Mouse (Mus musculus): ENCODE data around the gene Ttll11.

The Ttll11 gene

DNA sequence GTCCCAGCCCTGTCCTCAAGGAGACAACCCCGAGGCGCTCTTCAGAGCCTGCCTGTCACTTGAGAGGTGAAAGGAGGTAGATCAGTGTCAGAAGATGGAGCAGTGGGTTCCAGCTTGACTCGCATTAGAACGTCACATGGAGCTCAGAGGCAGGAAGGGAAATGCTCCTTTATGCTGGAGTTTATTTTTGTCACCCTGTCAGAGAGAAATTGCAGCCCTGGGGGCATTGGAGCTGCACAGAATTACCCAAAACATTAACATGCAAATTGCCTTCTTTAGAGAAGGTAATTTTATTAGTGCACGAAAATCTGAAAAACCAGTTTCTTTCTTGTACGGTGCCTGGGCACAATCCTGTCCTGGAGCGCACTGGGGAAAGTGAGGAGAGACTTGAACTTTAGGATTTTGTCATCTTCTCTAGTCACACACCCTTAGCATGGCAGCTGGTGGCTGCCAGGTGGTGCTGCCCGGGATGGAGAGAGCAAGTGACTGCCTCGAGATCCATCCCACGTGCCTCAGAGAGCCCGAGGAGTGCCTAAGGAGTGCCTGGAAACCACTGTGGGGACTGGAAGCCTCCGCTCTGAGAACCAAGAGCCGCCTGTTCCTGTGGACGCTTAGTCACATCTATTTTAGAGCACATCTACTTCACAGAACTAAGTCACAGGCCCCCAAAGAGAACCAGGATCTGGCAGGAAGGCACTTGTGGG, 211.7 kb downstream of the Ttll11 start:
- DNase-seq (ENCODE audit: low spot score in 2 of 2): peak; percentile 72 to 79

DNA sequence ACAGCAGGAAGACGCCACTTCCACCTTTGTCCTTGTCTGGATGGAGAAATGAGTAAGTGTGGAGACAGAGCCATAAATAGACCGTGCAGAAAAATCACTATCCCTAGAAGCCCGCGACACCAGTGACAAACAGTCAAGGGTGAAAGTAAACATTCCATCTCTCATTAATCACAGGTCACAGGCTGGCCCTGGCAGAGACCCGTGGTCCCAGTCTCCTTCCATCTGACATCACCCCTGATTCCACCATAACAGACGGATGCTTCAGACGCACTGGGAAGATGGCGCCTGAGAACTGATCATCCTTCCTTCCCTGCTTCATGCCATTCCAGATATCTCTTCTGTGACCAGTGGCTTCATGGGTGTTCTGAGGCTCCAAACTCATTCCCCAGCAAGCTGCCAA, 215.4 kb downstream of the Ttll11 start:
- DNase-seq (ENCODE audit: low spot score in 2 of 2): no peak

- DNase-seq (ENCODE audit: low spot score in 2 of 2): no peak
These were observed 215.9 kb downstream of the Ttll11 start for GRCm38 (mm10) chr2:35763818-35764217.

DNA sequence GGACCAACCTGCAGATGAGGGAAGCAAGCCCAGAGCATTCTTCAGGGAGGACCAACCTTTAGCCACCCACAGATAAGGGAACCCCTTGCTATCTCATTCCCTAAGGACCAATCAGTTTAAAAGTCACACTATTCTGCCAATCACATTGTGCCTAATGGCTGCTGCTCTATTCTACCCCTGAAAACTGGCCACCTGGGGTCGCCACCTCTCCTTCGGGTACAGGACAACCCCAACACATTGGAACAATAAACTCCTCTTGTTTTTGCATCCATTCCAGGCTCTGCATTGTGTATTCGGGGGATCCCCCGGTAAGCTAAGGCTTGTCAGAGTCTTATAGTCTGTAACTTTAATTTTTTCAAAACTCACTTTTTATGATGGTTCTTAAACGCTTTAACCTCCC, 218.3 kb downstream of the Ttll11 start:
- DNase-seq (ENCODE audit: low spot score in 2 of 2): no peak

DNA sequence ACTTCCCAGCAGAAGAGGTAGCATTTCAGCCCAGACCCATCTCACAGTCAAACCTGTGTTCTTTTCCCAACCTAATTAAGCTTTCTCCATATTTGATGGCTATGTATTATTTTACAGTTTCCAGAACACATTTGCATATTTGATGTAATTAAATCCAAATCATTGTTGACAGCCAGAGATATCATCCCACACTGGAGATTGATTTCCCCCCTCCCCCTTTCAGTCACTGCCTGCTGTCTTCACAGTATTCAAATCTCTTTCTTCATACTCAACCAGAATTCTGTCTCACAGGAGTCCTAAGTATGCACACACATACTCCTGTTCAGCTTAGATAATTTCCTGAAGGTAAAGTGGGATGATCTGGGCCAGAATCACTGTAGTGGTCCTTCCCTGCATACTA, 218.8 kb downstream of the Ttll11 start:
- no peak for DNase-seq (ENCODE audit: low spot score in 2 of 2)

DNA sequence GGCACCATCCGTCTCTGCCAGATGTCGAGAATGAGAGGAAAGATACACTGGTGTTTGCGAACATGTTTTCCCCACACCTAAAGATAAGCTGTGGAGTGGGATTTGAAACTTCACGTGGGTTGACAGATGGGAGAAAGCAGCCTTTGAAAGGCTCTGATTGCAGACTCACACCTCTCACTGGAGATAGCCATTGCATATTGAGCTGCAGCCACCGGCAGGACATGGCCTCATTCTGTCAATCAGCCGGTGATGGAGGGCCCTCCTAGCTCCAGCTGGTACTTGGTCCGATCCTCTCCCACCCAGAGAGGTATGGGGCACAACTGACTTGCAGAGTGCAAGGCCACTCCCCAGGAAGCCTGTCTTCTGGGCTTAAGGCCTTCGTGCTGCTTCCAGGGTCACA, 219.4 kb downstream of the Ttll11 start:
- DNase-seq (ENCODE audit: low spot score in 2 of 2): peak in 1 of 2 experiments; percentile 31

GRCm38 (mm10) chr2:35756467-35756866, 223.2 kb downstream of the Ttll11 start:
- DNase-seq (ENCODE audit: low spot score in 2 of 2): no peak

GRCm38 (mm10) chr2:35751781-35752505, 227.8 kb downstream of the Ttll11 start:
- no peak for DNase-seq (ENCODE audit: low spot score in 2 of 2)

DNA sequence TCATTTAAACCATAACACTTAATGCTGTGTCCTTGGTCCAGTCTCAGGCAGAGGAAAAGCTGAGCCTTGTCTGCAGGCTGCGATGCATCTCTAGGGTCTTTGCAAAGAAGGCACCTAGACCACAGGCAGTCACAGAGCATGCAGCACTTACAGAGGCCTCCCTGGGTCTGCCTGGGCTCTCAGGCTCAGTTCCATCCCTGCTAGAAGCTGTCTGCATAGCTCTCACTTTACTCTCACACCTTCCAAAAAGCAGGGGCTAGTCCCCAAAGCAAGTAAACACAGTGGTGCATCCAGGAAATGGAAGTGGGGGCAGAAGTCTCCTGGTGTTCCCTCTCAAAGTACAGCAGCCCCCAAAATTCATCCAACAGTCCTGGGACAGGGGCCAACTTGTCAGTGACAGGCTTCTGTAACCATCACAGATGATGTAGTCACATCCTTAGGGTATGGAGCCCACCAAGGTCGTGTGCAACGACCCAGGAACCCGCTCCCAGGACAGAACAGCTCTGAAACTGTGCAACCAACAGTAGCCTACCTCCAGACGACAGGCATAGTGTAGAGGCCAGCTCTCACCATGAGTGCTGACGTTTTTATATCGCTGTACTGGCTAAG, 229.1 kb downstream of the Ttll11 start:
- no peak for DNase-seq (ENCODE audit: low spot score in 2 of 2)

DNA sequence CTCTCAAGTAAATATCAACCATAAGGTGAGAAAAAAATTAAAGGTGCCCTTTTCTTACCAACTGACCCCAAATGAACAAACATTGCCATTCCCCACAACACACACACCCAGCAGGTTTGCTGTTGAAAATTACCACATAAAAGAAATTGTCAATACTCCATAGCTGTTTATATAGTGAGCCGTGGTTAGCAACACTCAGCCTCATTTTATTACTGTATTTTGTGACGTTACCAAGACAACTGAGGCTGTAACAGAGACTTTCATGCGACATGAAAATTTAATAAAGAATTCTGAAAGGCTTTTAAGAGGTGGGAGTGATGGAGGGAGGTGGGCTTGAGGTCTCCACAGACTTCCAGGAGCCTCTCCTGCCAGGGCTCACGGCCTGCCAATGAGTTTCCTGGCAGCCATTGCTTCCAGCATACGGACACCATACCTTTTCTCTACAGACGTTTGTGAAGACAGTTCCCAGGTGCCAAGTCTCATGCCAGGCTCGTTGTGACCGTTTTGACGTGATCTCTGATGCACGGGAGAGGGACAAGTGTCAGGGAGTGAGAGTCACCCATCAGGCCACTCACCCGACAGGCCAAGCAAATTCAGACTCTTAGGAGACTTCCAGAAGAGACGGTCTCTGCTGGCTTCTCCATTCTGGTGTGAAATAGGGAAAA, 232.2 kb downstream of the Ttll11 start:
- no peak for DNase-seq (ENCODE audit: low spot score in 2 of 2)

GRCm38 (mm10) chr2:35746638-35747037, 233.1 kb downstream of the Ttll11 start:
- DNase-seq (ENCODE audit: low spot score in 2 of 2): peak in 1 of 2 experiments; percentile 54

DNA sequence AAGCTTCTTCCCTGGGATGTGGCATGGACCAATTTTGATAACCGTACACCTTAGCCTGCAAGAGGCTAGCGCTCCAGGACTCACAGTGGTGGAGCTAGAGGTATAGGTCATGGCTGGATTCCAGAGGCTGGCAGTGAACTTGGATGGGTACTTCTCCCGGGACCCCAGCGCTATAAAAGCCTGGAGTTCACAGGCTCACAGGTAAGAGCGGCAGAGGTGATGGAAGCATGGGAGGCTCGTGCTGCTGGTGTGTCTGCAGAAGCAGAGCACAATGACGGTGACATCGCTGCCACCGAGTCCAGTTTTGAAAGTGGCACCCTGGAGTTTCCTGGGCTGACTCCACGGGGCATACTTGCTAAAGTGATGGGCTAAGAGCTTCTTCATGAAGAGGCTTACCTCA, 233.8 kb downstream of the Ttll11 start:
- no peak for DNase-seq (ENCODE audit: low spot score in 2 of 2)

DNA sequence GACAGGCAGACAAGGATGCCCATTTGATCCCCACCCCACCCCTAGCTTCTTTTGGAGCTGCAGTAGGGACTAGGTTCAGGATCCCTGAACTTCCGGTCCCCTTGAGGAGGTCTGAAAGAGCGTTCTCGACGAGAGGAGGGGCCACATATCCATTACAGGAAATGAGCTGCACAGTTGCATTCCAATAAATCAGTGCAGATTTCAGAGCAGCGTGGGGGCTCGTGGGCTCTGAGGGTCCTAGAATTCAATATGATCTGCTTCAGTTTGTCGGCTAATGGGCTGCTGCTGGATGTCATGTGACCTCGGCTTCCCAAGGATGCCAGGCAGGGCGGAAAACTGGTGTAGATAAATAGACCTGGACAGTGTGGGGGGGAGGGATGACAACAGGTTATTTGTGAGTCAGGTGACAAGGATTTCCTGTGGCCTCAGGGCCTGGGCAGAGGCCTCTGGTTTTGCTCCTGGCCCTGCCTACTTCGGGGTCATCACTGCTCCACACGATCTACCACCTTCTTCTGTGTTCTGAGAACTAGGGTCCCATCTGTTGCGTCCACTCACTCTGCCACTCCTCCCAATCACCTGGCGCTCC, 240.0 kb downstream of the Ttll11 start:
- DNase-seq (ENCODE audit: low spot score in 2 of 2): no peak

DNA sequence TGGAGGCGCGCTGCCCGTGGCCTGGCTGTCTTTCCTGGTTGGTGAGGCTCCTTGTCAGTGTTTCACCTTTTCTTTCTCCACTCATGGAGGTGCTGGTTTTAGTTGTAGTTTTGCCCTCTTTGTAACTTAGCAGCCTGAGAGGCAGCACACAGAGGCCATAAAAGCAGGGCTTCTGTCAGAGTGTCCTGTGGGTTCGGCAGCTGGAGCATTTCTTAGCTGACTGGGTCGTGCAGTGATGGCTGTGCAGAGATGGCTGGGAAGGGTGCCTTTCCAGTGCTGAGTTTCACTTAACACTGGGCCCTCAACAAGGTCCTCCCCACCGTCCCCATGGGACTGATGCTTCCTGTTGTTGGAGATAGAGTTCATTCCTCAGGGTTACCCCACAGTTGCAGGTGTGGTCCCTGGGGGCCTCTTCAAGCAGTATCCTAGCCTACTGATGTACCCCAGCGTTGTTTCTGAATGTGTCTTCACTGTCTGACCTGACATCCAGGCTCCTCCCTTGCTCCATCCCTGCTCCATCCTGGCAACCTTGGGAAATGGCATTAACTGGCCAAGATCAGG, 242.2 kb downstream of the Ttll11 start:
- DNase-seq (ENCODE audit: low spot score in 2 of 2): no peak

- DNase-seq (ENCODE audit: low spot score in 2 of 2): no peak
These were observed 243.7 kb downstream of the Ttll11 start for GRCm38 (mm10) chr2:35736061-35736460.

DNA sequence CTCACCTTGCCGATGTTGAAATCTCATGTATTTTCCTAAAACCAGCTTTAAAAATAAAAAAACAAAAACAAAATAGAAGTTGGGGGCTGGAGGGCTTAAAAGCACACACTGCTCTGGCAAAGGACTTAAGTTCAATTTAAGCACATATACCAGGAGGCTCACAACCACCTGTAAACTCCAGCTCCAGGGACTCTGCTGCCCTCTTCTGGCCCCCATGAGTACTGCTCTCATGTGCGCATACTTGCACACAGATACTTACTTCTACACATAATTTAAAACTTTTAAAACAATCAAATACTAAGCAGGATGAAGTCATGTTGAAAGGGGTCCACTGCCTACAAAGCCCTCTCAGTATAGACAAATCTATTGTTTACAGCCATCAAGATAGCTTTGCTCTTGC, 244.7 kb downstream of the Ttll11 start:
- DNase-seq (ENCODE audit: low spot score in 2 of 2): no peak

DNA sequence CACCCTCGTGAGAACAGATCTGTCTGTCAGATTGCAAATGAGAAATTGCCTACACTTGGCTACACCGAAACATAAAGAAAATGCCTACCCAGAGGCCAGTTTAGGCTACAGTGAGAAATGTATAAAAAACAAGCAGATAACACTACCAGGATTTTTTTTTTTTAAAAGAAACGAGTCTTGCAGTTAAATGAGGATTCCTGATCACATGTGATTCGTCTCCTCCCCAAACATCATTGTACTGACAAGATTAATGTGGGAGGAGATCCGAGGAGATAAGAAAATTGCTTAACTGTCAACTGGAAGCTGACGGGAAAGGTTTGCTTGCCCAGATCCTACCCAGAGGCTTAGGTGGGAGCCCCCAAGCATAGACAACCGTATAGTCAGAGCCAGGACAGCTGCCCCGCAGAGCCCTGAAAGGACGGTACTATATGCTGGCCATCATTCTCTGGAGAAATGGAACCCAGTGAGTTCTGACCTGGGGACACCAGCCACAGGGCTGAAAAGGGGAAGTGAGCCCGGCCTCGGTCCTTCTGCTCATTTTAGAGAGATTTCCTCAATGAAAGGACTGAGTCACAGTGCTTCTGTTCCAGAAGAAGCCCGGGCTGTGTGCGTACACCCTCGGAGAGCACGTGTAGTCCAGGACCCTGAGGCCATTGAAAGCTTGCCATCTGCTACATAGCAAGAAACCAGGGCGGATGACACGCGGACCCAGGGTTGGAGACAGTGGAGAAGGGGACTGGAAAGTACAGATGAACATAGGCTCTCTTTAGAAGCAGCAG, 247.9 kb downstream of the Ttll11 start:
- DNase-seq (ENCODE audit: low spot score in 2 of 2): no peak

DNA sequence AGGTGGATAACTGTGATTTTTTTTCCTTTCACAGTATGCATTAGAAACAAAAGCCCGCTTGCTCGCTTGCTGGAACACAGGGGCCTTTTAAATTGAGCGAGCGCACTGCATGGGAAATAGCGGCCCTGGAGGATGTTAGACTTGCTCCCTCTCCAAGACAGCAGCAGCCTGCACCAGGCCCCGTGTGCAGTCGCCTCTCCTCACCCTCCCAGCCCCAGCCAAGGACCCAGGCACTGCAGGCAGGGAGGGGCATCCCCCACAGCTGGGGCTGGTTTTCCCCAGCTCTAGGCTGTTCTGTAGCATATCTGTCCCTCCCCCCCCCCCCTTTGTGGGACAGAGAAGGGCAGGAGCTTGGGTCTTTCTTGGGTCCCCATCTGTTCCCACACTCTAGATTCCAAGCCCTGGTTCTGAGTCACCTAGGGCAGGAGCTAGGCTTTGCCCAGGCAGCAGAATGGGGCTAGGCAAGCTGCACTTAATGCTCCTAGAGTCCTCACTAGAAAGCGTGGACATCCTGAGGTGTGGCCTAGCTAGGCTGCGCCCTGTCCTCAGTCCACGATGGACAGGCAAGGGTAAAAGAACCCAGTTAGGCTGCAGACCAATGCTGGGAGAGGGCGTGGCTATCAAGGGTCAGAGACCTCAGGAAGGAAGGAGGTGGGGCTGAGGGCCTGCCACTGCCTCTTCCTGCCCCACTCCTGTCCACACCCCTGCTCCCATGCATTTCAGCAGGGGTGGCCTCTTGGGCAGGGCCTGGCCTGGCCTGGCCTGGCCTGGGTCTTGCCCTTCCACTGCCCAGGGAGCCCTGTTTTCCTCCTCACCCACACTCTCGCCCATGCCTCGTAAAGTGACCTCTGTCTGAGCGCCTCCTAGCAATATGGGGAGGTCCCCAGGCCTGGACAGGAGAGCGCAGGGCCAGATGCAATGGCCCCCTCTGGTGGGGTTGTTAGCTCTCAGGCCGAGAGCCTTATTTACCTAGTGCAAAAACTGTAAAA, 250.3 kb downstream of the Ttll11 start:
- no peak for DNase-seq (ENCODE audit: low spot score in 2 of 2)

DNA sequence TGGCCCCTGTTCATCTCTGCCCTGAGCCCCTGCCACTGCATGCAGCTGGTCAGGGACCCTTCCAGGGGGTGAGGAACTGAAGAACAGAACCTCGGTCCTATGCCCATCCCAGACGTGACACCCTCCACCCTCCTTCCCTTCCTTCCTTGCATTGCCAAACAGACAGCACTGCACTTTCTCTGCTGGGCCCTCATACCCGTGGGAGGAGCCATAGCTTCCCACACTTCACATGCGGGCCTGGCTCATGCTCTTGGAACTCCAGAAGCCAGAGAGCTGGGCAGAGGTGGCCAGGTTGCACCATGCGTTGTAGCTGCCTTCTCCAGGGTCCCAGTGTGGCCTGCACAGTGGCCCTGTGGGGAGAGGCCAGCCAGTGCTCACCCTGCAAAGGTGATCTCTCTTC, 251.1 kb downstream of the Ttll11 start:
- peak; percentile 42 to 54 for DNase-seq (ENCODE audit: low spot score in 2 of 2)

DNA sequence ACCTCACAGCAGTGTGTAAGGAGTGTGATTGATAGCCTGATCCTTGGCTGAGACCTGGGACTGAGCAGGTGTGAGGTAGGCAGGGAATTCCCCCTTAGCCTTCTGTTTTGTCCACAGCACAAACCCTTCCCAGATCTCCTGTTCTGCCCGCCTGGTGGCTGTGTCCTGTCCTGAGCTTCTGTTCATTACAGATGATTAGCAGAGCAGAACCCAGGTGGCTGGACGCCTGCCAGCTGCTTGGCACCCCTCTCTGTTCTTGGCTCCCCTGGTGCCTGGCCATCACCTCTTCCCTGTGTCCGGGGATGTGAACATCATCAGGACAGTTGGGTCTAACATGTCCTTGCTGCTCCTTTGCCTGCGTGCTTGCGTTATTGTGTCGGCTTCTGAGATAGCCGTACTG, 256.0 kb downstream of the Ttll11 start:
- DNase-seq (ENCODE audit: low spot score in 2 of 2): no peak
